Mouse (Mus musculus): ENCODE measurements around the gene Bptf. TPM values are rescaled to one million over a fixed set of nuclear protein-coding genes. Genes with fewer than 3 reads are reported as not detected.
"Not testable (repeated sequence)": the region's sequence is repeated elsewhere in the genome, so short reads cannot be mapped to it uniquely, and the experiment has no call there.

Gene Bptf
- 55.7 and 56.9 TPM in 2 replicates for polyA plus RNA-seq (2012; rRNA removed)

GRCm38 (mm10) chr11:107131749-107132421 lies at the start of gene Bptf:
Gene Bptf (minus strand): TSS chr11:107132127.
- peak; percentile 89 to 90 for DNase-seq
- WGBS: under 1% methylated on average over 43 of the region's 94 CpGs
- no peaks in the 10 kb centered on the region for H3K4me1 ChIP-seq (ENCODE audit: control insufficient read depth, insufficient read depth, low read length)
- peak within 1 kb of the TSS; percentile 77 for H3K4me3 ChIP-seq (replicated peaks; ENCODE audit: insufficient read depth, low read depth, low read length)
- TF ChIP-seq POLR2A (IDR thresholded peaks at IDR 0.05; ENCODE audit: borderline replicate concordance, insufficient read depth, low read length) (0 out of 2 replicates have a peak, but pooled peaks have one; percentile 41), CTCF (IDR thresholded peaks at IDR 0.05; ENCODE audit: borderline replicate concordance, insufficient read depth, low read depth, low read length) (peak; percentile 62; the same call in 1 of the 2 replicates)
- H3K27me3 ChIP-seq (ENCODE audit: control insufficient read depth, insufficient read depth, low read length): no peaks in the 10 kb centered on the region
- H3K27ac ChIP-seq (ENCODE audit: insufficient read depth, low read length): peak within 1 kb of the TSS; percentile 76

- Histone ChIP-seq H3K27ac (ENCODE audit: insufficient read depth, low read length) (no peak overlapping the region), H3K4me1 (ENCODE audit: control insufficient read depth, insufficient read depth, low read length) (no peaks in the 10 kb centered on the region), H3K4me3 (replicated peaks; ENCODE audit: insufficient read depth, low read depth, low read length) (no peak overlapping the region), H3K27me3 (ENCODE audit: control insufficient read depth, insufficient read depth, low read length) (no peaks in the 10 kb centered on the region)
- WGBS: 87% methylated on average over 4 of the region's 4 CpGs
- no peak for DNase-seq
- no peak for TF ChIP-seq POLR2A (IDR thresholded peaks at IDR 0.05; ENCODE audit: borderline replicate concordance, insufficient read depth, low read length)
Observed at GRCm38 (mm10) chr11:107161215-107161614, 29.3 kb upstream of the Bptf start.

- Histone ChIP-seq H3K27me3 (ENCODE audit: control insufficient read depth, insufficient read depth, low read length) (no peaks in the 10 kb centered on the region), H3K4me1 (ENCODE audit: control insufficient read depth, insufficient read depth, low read length) (no peaks in the 10 kb centered on the region), H3K27ac (ENCODE audit: insufficient read depth, low read length) (no peak overlapping the region), H3K4me3 (replicated peaks; ENCODE audit: insufficient read depth, low read depth, low read length) (no peak overlapping the region)
- no peak for TF ChIP-seq POLR2A (IDR thresholded peaks at IDR 0.05; ENCODE audit: borderline replicate concordance, insufficient read depth, low read length)
- TF ChIP-seq CTCF (IDR thresholded peaks at IDR 0.05; ENCODE audit: borderline replicate concordance, insufficient read depth, low read depth, low read length): peak; percentile 37; the same call in 1 of the 2 replicates
- DNase-seq: no peak
- 57% methylated on average over 1 of the region's 1 CpGs for WGBS
Observed at GRCm38 (mm10) chr11:107159034-107159433, 27.1 kb upstream of the Bptf start.

GRCm38 (mm10) chr11:107156977-107157642 lies 25.2 kb upstream of the Bptf start:
- H3K27me3 ChIP-seq (ENCODE audit: control insufficient read depth, insufficient read depth, low read length): no peaks in the 10 kb centered on the region
- H3K4me1 ChIP-seq (ENCODE audit: control insufficient read depth, insufficient read depth, low read length): no peaks in the 10 kb centered on the region
- H3K4me3 ChIP-seq (replicated peaks; ENCODE audit: insufficient read depth, low read depth, low read length): no peak overlapping the region
- TF ChIP-seq CTCF (IDR thresholded peaks at IDR 0.05; ENCODE audit: borderline replicate concordance, insufficient read depth, low read depth, low read length) (no peak), POLR2A (IDR thresholded peaks at IDR 0.05; ENCODE audit: borderline replicate concordance, insufficient read depth, low read length) (no peak)
- no peak overlapping the region for H3K27ac ChIP-seq (ENCODE audit: insufficient read depth, low read length)
- 30% methylated on average over 5 of the region's 5 CpGs for WGBS
- DNase-seq: no peak

GRCm38 (mm10) chr11:107155292-107155691 lies 23.4 kb upstream of the Bptf start:
- WGBS: 48% methylated on average over 5 of the region's 5 CpGs
- H3K4me1 ChIP-seq (ENCODE audit: control insufficient read depth, insufficient read depth, low read length): no peaks in the 10 kb centered on the region
- no peak for DNase-seq
- TF ChIP-seq POLR2A (IDR thresholded peaks at IDR 0.05; ENCODE audit: borderline replicate concordance, insufficient read depth, low read length): no peak
- TF ChIP-seq CTCF (IDR thresholded peaks at IDR 0.05; ENCODE audit: borderline replicate concordance, insufficient read depth, low read depth, low read length): no peak
- no peak overlapping the region for H3K4me3 ChIP-seq (replicated peaks; ENCODE audit: insufficient read depth, low read depth, low read length)
- H3K27me3 ChIP-seq (ENCODE audit: control insufficient read depth, insufficient read depth, low read length): no peaks in the 10 kb centered on the region
- no peak overlapping the region for H3K27ac ChIP-seq (ENCODE audit: insufficient read depth, low read length)

GRCm38 (mm10) chr11:107154431-107154830 lies 22.5 kb upstream of the Bptf start:
- TF ChIP-seq POLR2A (IDR thresholded peaks at IDR 0.05; ENCODE audit: borderline replicate concordance, insufficient read depth, low read length) (no peak), CTCF (IDR thresholded peaks at IDR 0.05; ENCODE audit: borderline replicate concordance, insufficient read depth, low read depth, low read length) (no peak)
- DNase-seq: no peak

GRCm38 (mm10) chr11:107153645-107154044 lies 21.7 kb upstream of the Bptf start:
- H3K4me1 ChIP-seq (ENCODE audit: control insufficient read depth, insufficient read depth, low read length): no peaks in the 10 kb centered on the region
- no peaks in the 10 kb centered on the region for H3K27me3 ChIP-seq (ENCODE audit: control insufficient read depth, insufficient read depth, low read length)
- no peak overlapping the region for H3K27ac ChIP-seq (ENCODE audit: insufficient read depth, low read length)
- no peak overlapping the region for H3K4me3 ChIP-seq (replicated peaks; ENCODE audit: insufficient read depth, low read depth, low read length)
- TF ChIP-seq CTCF (IDR thresholded peaks at IDR 0.05; ENCODE audit: borderline replicate concordance, insufficient read depth, low read depth, low read length) (no peak), POLR2A (IDR thresholded peaks at IDR 0.05; ENCODE audit: borderline replicate concordance, insufficient read depth, low read length) (no peak)
- DNase-seq: no peak
- WGBS: 78% methylated on average over 5 of the region's 5 CpGs

More at GRCm38 (mm10) chr11:107154431-107154830, 22.5 kb upstream of the Bptf start:
- no peak overlapping the region for H3K4me3 ChIP-seq (replicated peaks; ENCODE audit: insufficient read depth, low read depth, low read length)
- no peaks in the 10 kb centered on the region for H3K27me3 ChIP-seq (ENCODE audit: control insufficient read depth, insufficient read depth, low read length)
- H3K4me1 ChIP-seq (ENCODE audit: control insufficient read depth, insufficient read depth, low read length): no peaks in the 10 kb centered on the region
- no peak overlapping the region for H3K27ac ChIP-seq (ENCODE audit: insufficient read depth, low read length)
- WGBS: 78% methylated on average over 7 of the region's 7 CpGs

GRCm38 (mm10) chr11:107151809-107152208 lies 19.9 kb upstream of the Bptf start:
- DNase-seq: no peak
- TF ChIP-seq CTCF (IDR thresholded peaks at IDR 0.05; ENCODE audit: borderline replicate concordance, insufficient read depth, low read depth, low read length): peak; percentile 38; the same call in 1 of the 2 replicates
- no peak for TF ChIP-seq POLR2A (IDR thresholded peaks at IDR 0.05; ENCODE audit: borderline replicate concordance, insufficient read depth, low read length)
- Histone ChIP-seq H3K4me3 (replicated peaks; ENCODE audit: insufficient read depth, low read depth, low read length) (no peak overlapping the region), H3K27ac (ENCODE audit: insufficient read depth, low read length) (no peak overlapping the region), H3K27me3 (ENCODE audit: control insufficient read depth, insufficient read depth, low read length) (no peaks in the 10 kb centered on the region), H3K4me1 (ENCODE audit: control insufficient read depth, insufficient read depth, low read length) (no peaks in the 10 kb centered on the region)
- WGBS: 76% methylated on average over 7 of the region's 7 CpGs

GRCm38 (mm10) chr11:107143956-107144355 lies 12.0 kb upstream of the Bptf start:
- H3K27me3 ChIP-seq (ENCODE audit: control insufficient read depth, insufficient read depth, low read length); H3K27ac ChIP-seq (ENCODE audit: insufficient read depth, low read length); H3K4me1 ChIP-seq (ENCODE audit: control insufficient read depth, insufficient read depth, low read length); DNase-seq; H3K4me3 ChIP-seq (replicated peaks; ENCODE audit: insufficient read depth, low read depth, low read length): not testable (repeated sequence)
- 94% methylated on average over 11 of the region's 11 CpGs for WGBS

Measured in cerebellum, adult 2 months (tissue).